Mouse (Mus musculus): Measurements from ENCODE around the gene Lcmt1. TPM values are rescaled to one million over a fixed set of nuclear protein-coding genes. Genes with fewer than 3 reads are reported as not detected.
A peak's percentile ranks its signal among the peaks of the same experiment; 100 is the strongest.

The Lcmt1 gene
- total RNA-seq, 4 experiments from 2014 or later, result 19.4 to 24.9 (median 20.9) TPM

- DNase-seq (ENCODE audit: low spot score), result peak; percentile 67
Observed at GRCm38 (mm10) chr7:123398828-123399227, 29.2 kb downstream of the Lcmt1 start.

- no peak for DNase-seq (ENCODE audit: low spot score)
Observed at GRCm38 (mm10) chr7:123399286-123399685, 29.7 kb downstream of the Lcmt1 start.

GRCm38 (mm10) chr7:123401121-123401520 is 31.5 kb downstream of the Lcmt1 start:
- DNase-seq (ENCODE audit: low spot score), result no peak

GRCm38 (mm10) chr7:123404198-123404597 is 34.6 kb downstream of the Lcmt1 start:
- no peak for DNase-seq (ENCODE audit: low spot score)

GRCm38 (mm10) chr7:123405619-123406018 is 36.0 kb downstream of the Lcmt1 start:
- DNase-seq (ENCODE audit: low spot score), result peak; percentile 35

- DNase-seq (ENCODE audit: low spot score), result no peak
Observed at GRCm38 (mm10) chr7:123406988-123407387, 37.4 kb downstream of the Lcmt1 start.

- DNase-seq (ENCODE audit: low spot score), result no peak
Observed at GRCm38 (mm10) chr7:123410502-123410901, 40.9 kb downstream of the Lcmt1 start.

- no peak for DNase-seq (ENCODE audit: low spot score)
Observed at GRCm38 (mm10) chr7:123411109-123411508, 41.5 kb downstream of the Lcmt1 start.

GRCm38 (mm10) chr7:123412143-123412542 is 42.6 kb downstream of the Lcmt1 start:
- DNase-seq (ENCODE audit: low spot score), result no peak

GRCm38 (mm10) chr7:123416803-123417202 is 47.2 kb downstream of the Lcmt1 start:
- no peak for DNase-seq (ENCODE audit: low spot score)

- DNase-seq (ENCODE audit: low spot score), result no peak
Observed at GRCm38 (mm10) chr7:123417661-123418060, 48.1 kb downstream of the Lcmt1 start.

- no peak for DNase-seq (ENCODE audit: low spot score)
Observed at GRCm38 (mm10) chr7:123419984-123420383, 50.4 kb downstream of the Lcmt1 start.

GRCm38 (mm10) chr7:123421958-123422357 is 52.4 kb downstream of the Lcmt1 start:
- DNase-seq (ENCODE audit: low spot score), result no peak

- DNase-seq (ENCODE audit: low spot score), result no peak
Observed at GRCm38 (mm10) chr7:123424281-123424680, 54.7 kb downstream of the Lcmt1 start.

- DNase-seq (ENCODE audit: low spot score), result peak; percentile 19
Observed at GRCm38 (mm10) chr7:123425134-123425757, 55.7 kb downstream of the Lcmt1 start.

GRCm38 (mm10) chr7:123429624-123430410 is 60.2 kb downstream of the Lcmt1 start:
- DNase-seq (ENCODE audit: low spot score), result peak; percentile 20

- DNase-seq (ENCODE audit: low spot score), result no peak
Observed at GRCm38 (mm10) chr7:123430411-123430705, 60.8 kb downstream of the Lcmt1 start.

GRCm38 (mm10) chr7:123431206-123431605 is 61.6 kb downstream of the Lcmt1 start:
- DNase-seq (ENCODE audit: low spot score), result no peak

GRCm38 (mm10) chr7:123442079-123442478 is 72.5 kb downstream of the Lcmt1 start:
- DNase-seq (ENCODE audit: low spot score), result no peak

GRCm38 (mm10) chr7:123448794-123449193 is 79.2 kb downstream of the Lcmt1 start:
- DNase-seq (ENCODE audit: low spot score), result no peak

GRCm38 (mm10) chr7:123449676-123450075 is 80.1 kb downstream of the Lcmt1 start:
- no peak for DNase-seq (ENCODE audit: low spot score)

GRCm38 (mm10) chr7:123450515-123450914 is 80.9 kb downstream of the Lcmt1 start:
- no peak for DNase-seq (ENCODE audit: low spot score)

GRCm38 (mm10) chr7:123452551-123452950 is 83.0 kb downstream of the Lcmt1 start:
- no peak for DNase-seq (ENCODE audit: low spot score)
